Mouse (Mus musculus) heart, embryonic 11.5 days (tissue): ENCODE results near the gene Cps1. TPM values are rescaled to one million over a fixed set of nuclear protein-coding genes. Genes with fewer than 3 reads are reported as not detected.

ENCODE experiments used
- ATAC-seq: fragments of 200-750 bp; cut with Nextera tagmentation; replicated peaks from 2 replicates; pipeline ENCODE4 v1.8.0; 2017; ENCODE audit warnings: moderate library complexity; ENCODE audit not compliant: insufficient number of reproducible peaks, low FRiP score, low TSS enrichment
- H3K27ac ChIP-seq: fragments of 300-500 bp; sonication (generic); 2 replicates; pipeline ENCODE4 v1.5.1; 2014; ENCODE audit warnings: mild to moderate bottlenecking, low read depth, low read length
- H3K27me3 ChIP-seq: fragments of 300-500 bp; sonication (generic); 2 replicates; pipeline ENCODE4 v1.6.1; 2014; ENCODE audit warnings: mild to moderate bottlenecking, low read length, mixed read lengths; ENCODE audit not compliant: control insufficient read depth, insufficient read depth
- H3K36me3 ChIP-seq: fragments of 300-500 bp; sonication (generic); 2 replicates; pipeline ENCODE4 v1.6.1; 2014; ENCODE audit warnings: mild to moderate bottlenecking, low read length, moderate library complexity, mixed read lengths; ENCODE audit not compliant: control insufficient read depth, insufficient read depth
- H3K4me1 ChIP-seq: fragments of 300-500 bp; sonication (generic); 2 replicates; pipeline ENCODE4 v1.6.1; 2014; ENCODE audit warnings: low read length; ENCODE audit not compliant: control insufficient read depth, insufficient read depth
- H3K4me2 ChIP-seq: fragments of 300-500 bp; sonication (generic); 2 replicates; pipeline ENCODE4 v1.6.1; 2014; ENCODE audit warnings: mild to moderate bottlenecking, moderate library complexity
- H3K4me3 ChIP-seq: fragments of 300-500 bp; sonication (generic); 2 replicates; pipeline ENCODE4 v1.5.1; 2014; ENCODE audit warnings: low read depth, low read length
- H3K9ac ChIP-seq: fragments of 300-500 bp; sonication (generic); 2 replicates; pipeline ENCODE4 v1.6.1; 2014; ENCODE audit warnings: mild to moderate bottlenecking, low read depth, low read length, moderate library complexity
- H3K9me3 ChIP-seq: fragments of 300-500 bp; sonication (generic); replicated peaks from 2 replicates; pipeline ENCODE4 v1.6.1; 2016; ENCODE audit warnings: low read length; ENCODE audit not compliant: control insufficient read depth
- WGBS: fragments of 180-500 bp; shearing (Covaris S2); extraction: QIAGEN DNeasy Blood & Tissue Kit; methylation state at CpG from one replicate; pipeline ENCODE4 v1.1.7; 2014; ENCODE audit not compliant: insufficient replicate concordance; 5-methylcytosine and 5-hydroxymethylcytosine counted together
- polyA plus RNA-seq: library from polyadenylated mRNA; unstranded; fragments of >200 nt; fragmentation: Nextera tagmentation; extraction: Ambion mirVana; gene quantifications from 2 replicates; pipeline ENCODE4 v1.2.1, GENCODE M21; 2014

Gene Cps1
- polyA plus RNA-seq, 1 experiment from 2014 or later: 0.13 TPM

- no peak for ATAC-seq
- Histone ChIP-seq H3K9me3 (no peaks in the 10 kb centered on the region), H3K27me3 (no peaks in the 10 kb centered on the region), H3K4me3 (no peak overlapping the region), H3K27ac (no peak overlapping the region), H3K4me2 (no peak overlapping the region), H3K4me1 (no peaks in the 10 kb centered on the region), H3K9ac (no peak overlapping the region), H3K36me3 (no peaks in the 10 kb centered on the region)
- 72% methylated on average over 7 of the region's 7 CpGs for WGBS
These were observed 9.3 kb upstream of the Cps1 start for GRCm38 (mm10) chr1:67113343-67114030.

DNA sequence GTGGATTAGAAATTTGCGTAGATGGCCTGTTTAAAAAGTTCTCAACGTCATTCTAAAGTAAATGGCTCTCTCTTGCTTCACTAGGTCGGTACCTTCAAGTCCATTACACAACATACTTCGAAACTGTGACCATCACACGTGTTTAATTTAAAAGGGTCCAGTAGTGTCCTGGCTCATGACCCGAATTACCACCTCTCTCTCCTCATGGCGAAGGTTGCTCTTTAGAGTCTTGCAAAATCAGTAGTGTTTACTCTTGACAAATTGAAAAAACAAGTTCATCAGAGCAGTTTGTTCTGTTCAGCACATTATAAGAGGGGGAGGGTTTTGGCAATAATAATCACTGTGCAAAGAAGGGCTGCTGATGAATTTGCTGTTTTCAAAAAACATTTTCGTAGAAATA, 6.3 kb upstream of the Cps1 start:
- Histone ChIP-seq H3K9me3 (no peaks in the 10 kb centered on the region), H3K36me3 (no peaks in the 10 kb centered on the region), H3K27ac (no peak overlapping the region), H3K4me2 (no peak overlapping the region), H3K4me3 (no peak overlapping the region), H3K9ac (no peak overlapping the region), H3K4me1 (no peaks in the 10 kb centered on the region), H3K27me3 (no peaks in the 10 kb centered on the region)
- 73% methylated on average over 8 of the region's 8 CpGs for WGBS
- no peak for ATAC-seq

GRCm38 (mm10) chr1:67117778-67118177, 5.0 kb upstream of the Cps1 start:
- Histone ChIP-seq H3K9ac (no peak overlapping the region), H3K36me3 (no peaks in the 10 kb centered on the region), H3K27ac (no peak overlapping the region), H3K4me1 (no peaks in the 10 kb centered on the region), H3K4me3 (no peak overlapping the region), H3K27me3 (no peaks in the 10 kb centered on the region), H3K9me3 (no peaks in the 10 kb centered on the region), H3K4me2 (no peak overlapping the region)
- 73% methylated on average over 6 of the region's 6 CpGs for WGBS
- no peak for ATAC-seq

GRCm38 (mm10) chr1:67125433-67125832, 2.6 kb downstream of the Cps1 start:
- H3K4me3 ChIP-seq: no peak overlapping the region
- H3K9ac ChIP-seq: no peak overlapping the region
- ATAC-seq: no peak
- 78% methylated on average over 2 of the region's 2 CpGs for WGBS
- no peak overlapping the region for H3K27ac ChIP-seq
- no peaks in the 10 kb centered on the region for H3K4me1 ChIP-seq
- H3K9me3 ChIP-seq: no peaks in the 10 kb centered on the region
- H3K27me3 ChIP-seq: no peaks in the 10 kb centered on the region
- no peaks in the 10 kb centered on the region for H3K36me3 ChIP-seq
- no peak overlapping the region for H3K4me2 ChIP-seq

DNA sequence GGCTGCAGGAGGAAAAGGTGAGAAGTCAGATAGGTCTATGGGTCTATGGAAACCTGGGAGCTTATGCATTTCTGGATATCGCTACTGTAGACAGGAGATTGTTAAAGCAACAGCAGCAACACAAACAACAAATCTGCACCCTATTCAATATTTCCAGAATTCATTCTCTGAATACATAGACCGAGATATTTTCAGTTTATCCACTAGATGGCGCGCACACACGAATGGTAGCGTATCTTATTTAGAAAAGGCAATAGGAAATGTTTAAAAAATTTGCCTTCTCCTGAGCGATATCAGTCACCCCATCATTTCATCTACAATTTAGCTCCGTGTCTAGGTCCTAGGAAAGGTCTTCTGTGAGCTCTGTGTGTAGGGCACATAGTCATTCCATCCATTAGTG, 21.1 kb downstream of the Cps1 start:
- ATAC-seq: no peak
- Histone ChIP-seq H3K9me3 (no peaks in the 10 kb centered on the region), H3K36me3 (no peaks in the 10 kb centered on the region), H3K4me3 (no peak overlapping the region), H3K4me1 (no peaks in the 10 kb centered on the region), H3K9ac (no peak overlapping the region), H3K27me3 (no peaks in the 10 kb centered on the region), H3K27ac (no peak overlapping the region), H3K4me2 (peak overlapping the region; percentile 37)
- 8% methylated on average over 8 of the region's 8 CpGs for WGBS

GRCm38 (mm10) chr1:67151246-67151645, 28.4 kb downstream of the Cps1 start:
- Histone ChIP-seq H3K9ac (no peak overlapping the region), H3K9me3 (no peaks in the 10 kb centered on the region), H3K27me3 (no peaks in the 10 kb centered on the region), H3K4me3 (no peak overlapping the region), H3K36me3 (no peaks in the 10 kb centered on the region), H3K27ac (no peak overlapping the region), H3K4me2 (no peak overlapping the region), H3K4me1 (no peaks in the 10 kb centered on the region)
- 81% methylated on average over 3 of the region's 3 CpGs for WGBS
- ATAC-seq: no peak

DNA sequence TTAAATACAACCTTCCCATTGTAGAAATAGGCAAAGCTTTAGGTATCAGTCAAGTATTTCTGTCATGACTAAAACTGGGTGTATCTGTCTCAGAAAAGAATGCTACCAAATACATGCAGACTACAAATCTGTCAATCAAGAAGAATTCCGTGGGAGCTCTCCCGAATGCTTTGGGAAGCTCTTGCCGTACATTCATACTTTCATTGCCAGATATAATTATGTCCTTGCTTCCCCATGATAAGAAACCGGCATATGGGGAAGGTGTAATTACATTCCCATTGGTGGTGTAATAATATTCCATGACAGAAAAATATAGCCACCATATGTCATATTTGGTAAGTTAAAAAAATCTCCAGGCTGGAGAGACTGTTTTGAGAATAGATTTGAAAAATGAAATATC, 44.5 kb downstream of the Cps1 start:
- Histone ChIP-seq H3K9ac (no peak overlapping the region), H3K4me2 (no peak overlapping the region), H3K4me1 (no peaks in the 10 kb centered on the region), H3K27ac (no peak overlapping the region), H3K27me3 (no peaks in the 10 kb centered on the region), H3K36me3 (no peaks in the 10 kb centered on the region), H3K9me3 (no peaks in the 10 kb centered on the region), H3K4me3 (no peak overlapping the region)
- no peak for ATAC-seq
- 71% methylated on average over 4 of the region's 4 CpGs for WGBS

DNA sequence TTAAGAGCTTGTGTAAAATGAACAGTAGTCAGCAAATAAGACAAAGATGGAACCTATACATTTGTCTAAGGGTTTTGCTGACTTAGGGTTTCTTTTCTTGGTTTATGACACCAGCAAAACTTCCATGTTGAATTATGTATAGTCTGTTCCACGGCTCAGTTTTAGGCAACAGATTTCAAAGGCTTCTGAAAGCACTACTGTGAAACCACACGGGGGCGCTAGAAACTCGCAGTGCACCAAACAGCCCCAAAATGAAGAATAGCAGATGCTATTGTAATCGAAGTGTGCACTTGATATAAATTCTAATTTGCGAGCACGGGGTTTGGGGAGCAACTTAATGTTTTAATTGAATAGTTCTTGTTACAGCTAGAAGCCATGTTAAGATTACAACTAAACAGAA, 58.3 kb downstream of the Cps1 start:
- Histone ChIP-seq H3K36me3 (no peaks in the 10 kb centered on the region), H3K27me3 (no peaks in the 10 kb centered on the region), H3K4me1 (no peaks in the 10 kb centered on the region), H3K9ac (no peak overlapping the region), H3K9me3 (no peaks in the 10 kb centered on the region), H3K27ac (no peak overlapping the region), H3K4me2 (no peak overlapping the region), H3K4me3 (no peak overlapping the region)
- no peak for ATAC-seq
- WGBS: 17% methylated on average over 7 of the region's 7 CpGs

DNA sequence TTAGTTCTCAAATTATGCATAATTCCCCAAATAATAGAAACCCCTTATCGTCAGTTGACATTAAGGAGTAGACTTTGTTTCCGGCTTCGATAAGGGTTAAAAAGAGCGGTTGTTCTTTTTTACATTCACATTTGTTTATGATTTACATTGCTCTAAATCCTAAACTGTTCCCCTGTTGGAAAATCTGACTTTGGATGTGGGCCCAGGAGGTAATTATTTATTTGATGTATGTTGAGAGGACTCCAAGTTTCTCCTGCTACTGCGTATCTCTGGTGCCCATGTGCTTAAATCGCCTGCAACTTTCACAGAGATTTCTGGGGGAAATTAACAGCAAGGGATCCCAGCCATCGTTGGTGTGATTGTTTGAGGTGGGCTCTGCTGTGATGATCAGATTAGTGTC, 59.4 kb downstream of the Cps1 start:
- Histone ChIP-seq H3K27me3 (no peaks in the 10 kb centered on the region), H3K4me2 (no peak overlapping the region), H3K36me3 (no peaks in the 10 kb centered on the region), H3K4me1 (no peaks in the 10 kb centered on the region), H3K27ac (no peak overlapping the region), H3K9ac (no peak overlapping the region), H3K4me3 (no peak overlapping the region), H3K9me3 (no peaks in the 10 kb centered on the region)
- WGBS: 82% methylated on average over 7 of the region's 7 CpGs
- ATAC-seq: no peak
